Mouse (Mus musculus) gastrocnemius, postnatal 4 days (tissue): ENCODE results near the gene Fbxo40. TPM values are rescaled to one million over a fixed set of nuclear protein-coding genes. Genes with fewer than 3 reads are reported as not detected.

ENCODE experiments used
- DNase-seq, 2 experiments: peaks; one replicate each; pipeline ENCODE4 v3.0.0; 2021 to 2022; ENCODE audit warnings: low spot score in 2 of 2, mixed read lengths in 2 of 2
- long read RNA-seq, 2 experiments: library from polyadenylated mRNA; stranded (forward); transcript quantifications; one replicate each; pipeline ENCODE4 v2.0.0; 2021
- total RNA-seq, 2 experiments: library from RNA; stranded (reverse); gene quantifications; 2 replicates each; pipeline ENCODE4 v1.2.3; 2021

Fbxo40 gene
- 10 to 100 TPM in 1 of 2 experiments, 1 to 10 TPM in 1; 9.6 to 13.1 TPM for total RNA-seq
- long read RNA-seq, experiment 1, full-length matches to known transcripts, result 7 of 12 reads
- long read RNA-seq, experiment 1, partial matches to known transcripts, result 0 of 12 reads
- long read RNA-seq, experiment 1, other reads (novel, unspliced or antisense), result 5 of 12 reads
- long read RNA-seq, experiment 2, full-length matches to known transcripts, result 8 of 10 reads
- long read RNA-seq, experiment 2, partial matches to known transcripts, result 0 of 10 reads
- long read RNA-seq, experiment 2, other reads (novel, unspliced or antisense), result 2 of 10 reads

DNA sequence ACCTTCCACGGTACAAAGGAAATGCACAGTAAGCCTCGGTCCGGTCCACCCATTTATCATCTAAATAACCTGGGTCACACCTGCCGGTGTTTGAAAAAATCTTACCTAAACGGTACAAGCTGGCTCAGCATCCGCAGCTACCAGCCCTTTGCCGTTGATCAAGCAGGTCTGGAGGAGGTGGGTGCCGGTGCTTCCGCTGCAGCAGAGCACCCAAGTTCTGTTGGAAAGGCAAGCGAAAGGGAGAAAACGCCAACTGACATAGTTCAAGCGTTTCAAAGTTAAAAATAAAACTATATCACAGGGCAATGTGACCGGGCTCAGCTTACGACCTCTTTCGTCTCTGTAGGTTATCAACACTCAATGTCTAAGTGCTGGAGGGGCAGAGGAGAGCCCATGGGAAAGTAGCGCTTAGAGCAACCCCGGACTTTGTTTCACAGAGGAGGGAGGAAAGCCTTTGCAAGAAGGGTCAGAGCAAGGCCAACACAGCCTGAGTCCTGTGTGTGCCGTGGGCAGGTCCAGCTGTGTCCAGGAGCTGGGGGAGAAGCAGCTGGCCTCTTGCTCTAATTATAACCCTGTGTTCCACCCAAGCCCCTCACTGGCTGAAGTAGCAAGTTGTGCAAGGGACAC lies at the start of gene Fbxo40:
TSS of gene Fbxo40 (minus strand) at position 469 of the 627 bp plus-strand sequence.
- no peak for DNase-seq

DNA sequence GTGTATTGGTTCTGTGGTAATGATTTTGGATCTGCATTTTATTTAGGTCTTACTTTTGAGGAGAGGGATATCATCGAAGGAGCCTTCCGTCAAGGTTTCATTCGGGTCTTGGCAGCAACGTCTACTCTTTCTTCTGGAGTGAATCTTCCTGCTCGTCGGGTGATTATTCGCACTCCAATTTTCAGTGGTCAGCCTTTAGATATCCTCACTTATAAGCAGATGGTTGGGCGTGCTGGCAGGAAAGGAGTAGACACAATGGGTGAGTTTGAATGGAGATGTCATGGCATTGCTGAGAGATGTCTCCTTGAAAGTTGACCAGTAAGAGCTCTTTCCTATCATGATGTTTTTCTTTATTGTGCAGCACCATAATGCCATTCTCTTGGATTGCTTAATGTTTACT lies 44.5 kb upstream of the Fbxo40 start:
- DNase-seq, result no peak

DNA sequence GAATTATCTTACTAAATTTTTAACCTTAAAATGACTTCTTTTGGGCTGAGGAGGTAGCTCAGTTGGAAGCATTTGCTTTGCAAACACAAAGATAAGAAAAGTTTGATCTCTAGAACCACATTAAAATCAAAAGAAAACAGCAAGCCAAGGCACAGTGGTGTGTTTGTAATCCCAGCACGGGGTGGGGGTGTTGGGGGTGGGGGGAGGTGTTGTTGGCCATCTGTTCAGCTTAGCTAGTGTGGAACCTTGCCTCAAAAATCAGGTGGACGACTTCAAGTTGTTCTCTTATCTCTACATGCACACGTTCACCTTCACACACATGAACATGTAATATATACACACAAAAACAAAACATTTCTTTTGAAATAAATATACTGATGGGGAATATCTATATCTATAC lies 41.7 kb upstream of the Fbxo40 start:
- DNase-seq, result no peak

DNA sequence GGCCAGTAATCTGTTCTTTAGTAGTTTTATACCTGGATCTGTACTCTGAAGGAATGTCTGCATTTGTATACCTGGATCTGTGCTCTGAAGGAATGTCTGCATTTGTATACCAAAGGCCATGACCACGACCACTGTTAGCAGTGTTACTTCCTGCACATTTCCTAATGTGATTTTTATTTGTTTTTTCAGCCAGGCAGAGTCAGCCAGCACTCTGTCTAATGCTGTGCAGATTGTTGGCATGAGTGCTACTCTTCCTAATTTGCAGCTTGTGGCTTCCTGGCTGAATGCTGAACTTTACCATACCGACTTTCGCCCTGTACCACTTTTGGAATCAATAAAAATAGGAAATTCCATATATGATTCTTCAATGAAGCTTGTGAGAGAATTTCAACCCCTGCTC lies 37.3 kb upstream of the Fbxo40 start:
- no peak for DNase-seq

DNA sequence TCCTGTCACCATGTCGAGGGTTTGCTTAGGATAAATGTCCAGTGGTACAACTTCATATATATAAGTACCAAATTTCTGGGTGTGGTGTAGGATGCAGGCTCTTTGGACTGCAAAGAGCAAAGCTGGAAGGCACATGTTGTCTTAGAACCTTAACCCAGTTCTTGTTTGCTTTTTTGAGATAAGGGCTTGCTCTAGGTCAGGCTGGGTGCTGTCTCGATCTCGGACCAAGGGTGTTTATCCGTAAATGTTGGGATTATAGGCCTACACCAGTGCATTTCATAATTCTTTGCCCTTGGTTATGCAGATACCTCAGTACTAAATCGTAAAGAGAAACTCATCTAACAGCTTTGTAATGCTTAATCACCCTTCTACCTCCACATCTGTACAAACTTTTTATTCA lies 22.1 kb upstream of the Fbxo40 start:
- DNase-seq, result no peak

DNA sequence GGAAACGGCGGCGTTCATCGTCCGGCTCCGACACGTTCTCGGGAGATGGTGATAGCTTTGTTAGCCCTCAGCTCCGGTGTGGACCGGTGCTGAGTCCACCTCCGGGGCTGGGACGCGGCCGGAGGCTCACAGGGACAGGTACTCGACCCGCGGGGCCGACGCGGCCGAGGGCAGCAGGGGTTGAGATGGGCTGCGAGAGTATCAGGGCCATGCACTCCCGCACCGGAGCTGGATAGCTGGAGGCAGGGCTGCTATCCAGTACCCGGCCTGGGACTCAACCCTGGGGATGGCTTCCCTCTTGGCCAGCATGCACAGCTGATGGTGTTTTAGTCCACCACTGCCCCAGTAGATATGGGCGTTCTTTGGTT lies 21.6 kb upstream of the Fbxo40 start:
- DNase-seq, result no peak

DNA sequence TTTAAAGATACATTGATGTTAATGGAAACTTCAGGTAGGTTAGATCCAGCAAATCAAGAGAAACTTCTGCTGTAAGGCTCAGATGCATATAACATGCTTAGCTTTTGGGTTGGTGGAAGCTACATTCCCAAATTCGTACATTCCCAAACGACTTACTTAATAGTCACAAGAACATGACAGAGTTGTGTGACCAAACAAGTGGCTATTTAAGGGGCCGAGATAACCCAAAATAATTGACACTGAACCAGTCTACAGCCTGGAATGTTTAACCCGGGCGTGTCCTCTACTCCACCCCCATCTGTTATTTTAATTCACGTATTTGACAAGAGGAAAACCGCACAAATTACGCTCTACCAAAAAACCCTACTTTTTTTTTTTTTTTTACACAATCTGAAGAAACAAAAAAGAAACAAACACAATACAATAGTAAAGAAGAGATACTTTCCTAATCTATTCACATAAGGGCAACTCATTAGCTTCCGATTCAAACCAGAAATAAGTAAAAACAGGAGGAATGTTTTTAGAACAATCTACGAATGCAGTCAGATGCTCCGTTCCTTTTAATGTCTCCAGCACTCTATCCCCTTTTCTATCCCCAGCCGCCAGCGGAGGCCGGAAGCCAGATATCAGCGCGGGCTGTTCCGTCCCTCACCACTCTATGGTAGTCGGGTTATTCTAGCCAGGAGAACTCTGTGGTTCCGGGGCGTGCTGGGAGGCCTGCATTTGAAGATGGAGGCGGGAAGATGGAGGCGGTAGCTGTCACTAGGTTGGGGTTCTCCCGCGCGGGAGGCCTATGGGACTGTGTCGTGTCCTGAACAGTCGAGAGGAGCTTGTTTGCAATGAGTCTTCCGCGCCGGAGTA lies 21.0 kb upstream of the Fbxo40 start, which contains the start of gene Polq:
TSS of gene Polq (plus strand) at position 726 of the 861 bp plus-strand sequence.
- peak; percentile 74 to 92 for DNase-seq

DNA sequence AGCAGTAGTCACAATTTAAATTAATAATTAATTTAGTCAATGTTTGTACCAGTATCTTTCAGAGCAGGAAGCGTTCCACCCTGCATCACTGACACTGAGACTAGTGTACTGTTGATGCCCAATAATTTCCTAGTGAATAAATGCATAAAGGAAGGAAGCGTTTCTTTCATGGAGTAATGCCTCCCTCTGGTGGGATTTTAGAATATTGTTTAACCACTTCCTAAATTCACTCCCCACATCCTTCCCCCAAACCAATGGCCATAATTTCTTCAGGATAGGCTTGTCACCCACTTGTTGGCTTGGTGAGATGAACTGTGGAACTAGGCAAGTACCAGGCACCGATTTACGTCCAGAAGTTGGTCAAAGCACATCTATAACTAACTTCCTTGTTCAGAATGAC lies 20.1 kb upstream of the Fbxo40 start:
- DNase-seq, result no peak

DNA sequence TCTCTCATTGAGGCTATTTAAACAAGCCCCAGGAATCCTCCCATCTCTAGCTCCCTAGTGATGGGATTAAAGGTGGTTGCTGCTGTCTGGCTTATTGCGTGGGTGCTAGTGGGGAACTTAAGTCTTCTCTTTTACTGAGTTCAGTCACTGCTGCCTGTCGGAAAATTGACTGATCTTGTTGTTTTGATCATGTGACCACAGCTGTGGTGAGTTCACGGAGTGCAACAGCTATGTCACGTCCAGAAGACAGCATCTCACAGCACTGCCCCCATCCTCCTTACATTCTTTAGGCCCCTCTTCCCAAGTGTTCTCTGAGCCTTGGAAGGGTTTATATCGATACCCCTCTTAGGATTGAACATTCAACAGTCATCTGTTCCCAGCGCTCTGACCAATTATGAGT lies 19.0 kb upstream of the Fbxo40 start:
- no peak for DNase-seq

DNA sequence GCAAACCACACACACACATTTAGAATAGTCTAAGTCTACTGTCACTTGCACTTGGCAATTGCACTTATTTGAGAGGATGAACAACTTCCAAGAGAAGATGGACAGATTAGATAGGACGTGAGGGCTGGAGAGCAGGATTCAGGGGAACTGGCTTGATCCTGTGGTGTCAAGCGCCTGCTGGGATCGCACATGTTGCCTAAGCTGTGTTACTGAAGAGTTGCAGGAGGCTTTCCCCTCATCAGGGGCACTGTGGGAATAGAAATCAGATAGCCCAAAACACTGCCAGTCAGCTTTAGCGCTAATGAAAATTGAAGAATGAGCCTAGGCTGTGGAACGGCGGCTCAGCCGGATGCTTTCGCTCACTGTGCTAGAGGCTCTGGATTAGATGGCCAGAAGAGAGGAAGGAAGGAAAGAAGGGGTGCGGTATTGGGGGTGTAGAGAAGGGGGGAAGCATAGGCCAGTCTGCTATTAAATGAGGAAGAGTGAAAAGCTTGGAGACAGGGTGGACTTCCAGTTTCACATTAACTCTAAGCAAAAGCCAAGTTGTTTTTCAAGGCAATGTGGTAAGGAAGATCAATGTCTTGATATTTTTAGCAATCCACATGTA lies 9.2 kb upstream of the Fbxo40 start:
- no peak for DNase-seq

DNA sequence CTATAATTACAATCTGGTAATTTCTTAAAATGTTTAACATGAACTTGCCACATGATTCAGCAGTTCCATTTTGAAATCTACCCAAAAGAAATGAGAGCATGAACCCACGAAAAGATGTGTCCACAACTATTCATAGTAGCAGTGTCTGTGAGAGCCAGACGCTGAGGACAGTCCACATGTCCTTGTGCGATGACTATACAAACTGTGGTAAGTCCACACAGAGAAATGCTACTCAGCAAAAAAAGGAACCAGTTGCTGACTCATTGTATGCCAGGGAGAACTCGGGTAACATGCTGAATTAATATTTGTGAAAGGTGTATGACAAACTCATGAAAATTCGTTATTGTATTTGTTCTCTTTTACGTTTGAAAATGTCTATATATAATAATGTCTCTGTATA lies 7.4 kb upstream of the Fbxo40 start:
- DNase-seq, result no peak

DNA sequence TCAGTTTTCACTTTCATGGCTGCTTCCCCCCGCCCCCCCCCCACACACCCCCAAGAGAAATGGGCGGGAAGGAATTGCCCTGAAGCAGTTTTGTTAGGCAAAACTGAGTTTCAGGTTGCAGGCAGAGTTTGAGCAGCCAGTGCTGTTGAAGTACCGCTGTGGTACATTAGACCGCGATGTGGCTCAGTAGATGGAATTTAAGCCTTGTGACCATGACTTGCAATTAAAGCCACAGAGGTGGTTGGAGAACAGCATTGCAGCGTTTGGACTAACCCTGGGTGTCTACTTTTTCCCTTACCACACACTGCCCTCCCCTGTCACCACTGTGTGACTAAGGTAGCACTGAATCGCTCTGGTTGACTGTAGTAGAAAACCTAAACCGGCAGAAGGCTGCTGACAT lies 774 bp downstream of the Fbxo40 start:
- DNase-seq, result no peak

DNA sequence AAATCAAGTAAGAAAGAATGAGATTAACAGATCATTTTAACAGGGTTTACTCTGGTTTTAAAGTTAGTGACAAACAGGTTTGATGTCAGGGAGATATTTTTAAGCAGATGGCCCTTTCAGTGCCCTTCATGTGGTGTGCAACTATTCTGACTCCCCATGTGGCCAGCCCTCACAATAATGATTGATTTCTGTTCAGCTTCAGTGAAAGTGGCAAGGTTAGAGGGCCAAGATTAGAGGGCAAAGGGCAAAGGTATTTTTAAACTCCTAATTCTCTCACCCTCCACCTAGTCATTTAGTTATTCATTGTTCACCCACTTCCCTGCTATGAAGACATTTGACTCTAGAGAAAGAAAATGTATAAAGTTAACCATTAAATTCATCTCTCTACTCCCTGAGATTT lies 2.2 kb downstream of the Fbxo40 start:
- DNase-seq, result no peak

DNA sequence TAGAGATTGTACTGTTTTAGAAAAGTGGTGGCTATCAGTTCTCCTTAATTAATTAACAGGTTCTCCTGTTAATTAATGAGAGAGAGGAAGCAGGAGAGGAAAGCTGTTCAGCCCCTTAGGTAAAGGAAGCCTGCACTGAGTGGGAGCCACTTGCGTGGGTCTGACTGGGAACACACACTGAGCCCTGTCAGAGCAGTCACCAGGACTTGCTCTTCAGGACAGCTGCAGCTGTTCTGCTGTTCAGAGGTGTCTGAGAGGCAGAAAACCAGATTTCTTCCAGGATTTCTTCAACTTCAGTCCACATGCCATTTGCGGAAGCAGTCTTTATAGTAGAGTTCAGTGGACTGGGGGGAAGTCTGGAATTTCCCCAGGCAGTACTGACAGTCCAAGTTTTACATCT lies 2.9 kb downstream of the Fbxo40 start:
- no peak for DNase-seq

DNA sequence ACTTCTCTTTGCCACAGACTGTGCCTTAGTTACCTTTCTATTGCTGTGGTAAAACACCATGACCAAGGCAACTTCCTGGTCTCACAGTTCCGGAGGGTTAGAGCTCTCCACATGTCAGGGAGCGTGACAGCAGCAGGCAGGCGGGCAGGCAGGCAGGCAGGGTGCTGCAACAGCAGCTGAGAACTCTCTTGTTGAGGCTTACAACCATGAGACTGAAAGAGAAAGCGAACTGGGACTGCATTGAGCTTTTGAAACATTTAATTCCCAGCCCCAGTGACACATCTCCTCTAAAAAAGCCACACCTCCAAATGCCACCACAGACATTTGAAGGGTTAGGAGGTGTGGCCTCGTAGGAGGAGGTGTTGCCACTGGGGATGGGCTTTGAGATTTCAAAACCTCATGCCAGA lies 4.6 kb downstream of the Fbxo40 start:
- DNase-seq, result no peak

DNA sequence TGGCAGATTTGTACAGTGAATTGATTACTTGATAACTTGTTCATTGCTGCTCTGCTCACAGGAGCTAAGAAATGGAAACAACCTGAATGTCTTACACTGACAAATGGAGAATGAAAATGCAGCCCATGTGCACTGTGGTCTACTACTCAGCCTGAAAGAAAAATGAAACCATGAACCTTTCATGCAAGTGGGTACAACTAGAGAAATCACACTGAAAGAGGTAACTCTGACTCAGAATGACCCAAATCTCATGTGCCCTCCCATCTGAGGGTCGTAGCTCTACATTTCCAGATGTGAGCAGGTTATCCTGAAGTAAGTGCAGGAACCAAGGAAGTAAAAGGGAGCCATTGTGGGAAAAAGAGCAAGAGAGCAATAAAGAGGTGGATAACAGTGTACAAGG lies 6.5 kb downstream of the Fbxo40 start:
- DNase-seq, result no peak

DNA sequence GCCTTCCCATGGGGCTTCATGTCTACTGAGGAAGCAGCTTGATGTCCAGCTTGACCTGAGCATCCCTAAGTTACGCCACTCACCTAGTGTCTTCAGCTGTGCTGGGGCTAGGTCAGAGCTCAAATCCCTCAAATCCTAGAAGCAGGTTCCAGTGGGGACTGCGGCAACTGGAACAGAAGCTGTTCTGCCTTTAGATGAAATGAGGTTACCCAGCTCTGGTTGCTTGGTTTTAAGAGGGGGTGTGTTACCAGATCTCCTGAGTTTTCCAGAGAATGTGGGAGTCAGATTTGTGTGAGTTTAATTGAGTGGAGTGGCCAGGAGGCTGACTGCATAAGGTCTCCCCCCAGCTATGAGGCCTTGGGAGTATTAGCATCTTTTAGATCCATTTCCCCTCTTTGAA lies 11.1 kb downstream of the Fbxo40 start:
- no peak for DNase-seq

DNA sequence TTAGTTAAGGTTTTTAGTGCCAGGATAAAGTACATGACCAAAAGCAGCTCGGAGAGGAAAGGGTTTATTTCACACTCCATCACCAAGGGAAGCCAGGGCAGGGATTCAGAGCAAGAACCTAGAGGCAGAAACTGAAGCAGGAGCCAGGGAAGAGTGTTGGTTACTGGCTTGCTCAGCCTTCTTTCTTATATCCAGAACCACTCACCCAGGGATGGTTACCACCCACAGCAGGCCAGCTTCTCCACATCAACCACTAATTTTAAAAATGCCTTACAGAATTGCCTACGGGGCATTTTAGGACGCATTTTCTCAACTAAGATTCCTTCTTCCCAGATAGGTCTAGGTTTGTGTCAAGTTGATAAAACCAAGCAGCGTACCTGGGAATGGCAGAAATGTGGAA lies 26.9 kb downstream of the Fbxo40 start:
- no peak for DNase-seq

DNA sequence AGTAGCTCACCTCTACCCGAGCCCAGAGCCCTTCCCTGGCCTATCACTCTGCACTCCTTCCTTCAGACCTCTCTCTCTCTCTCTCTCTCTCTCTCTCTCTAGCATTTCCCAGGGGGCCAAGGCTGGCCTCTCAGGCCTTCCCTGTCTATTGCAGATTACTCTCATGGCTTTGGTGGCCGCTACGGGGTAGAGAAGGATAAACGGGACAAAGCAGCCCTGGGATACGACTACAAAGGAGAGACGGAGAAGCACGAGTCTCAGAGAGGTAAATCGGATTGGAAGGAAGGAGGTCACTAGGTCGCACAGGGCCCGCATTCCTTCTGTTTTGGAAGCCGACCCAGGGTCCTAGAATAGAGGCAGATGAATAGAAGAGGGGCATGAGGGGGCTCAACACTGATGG lies 35.2 kb downstream of the Fbxo40 start:
- no peak for DNase-seq

DNA sequence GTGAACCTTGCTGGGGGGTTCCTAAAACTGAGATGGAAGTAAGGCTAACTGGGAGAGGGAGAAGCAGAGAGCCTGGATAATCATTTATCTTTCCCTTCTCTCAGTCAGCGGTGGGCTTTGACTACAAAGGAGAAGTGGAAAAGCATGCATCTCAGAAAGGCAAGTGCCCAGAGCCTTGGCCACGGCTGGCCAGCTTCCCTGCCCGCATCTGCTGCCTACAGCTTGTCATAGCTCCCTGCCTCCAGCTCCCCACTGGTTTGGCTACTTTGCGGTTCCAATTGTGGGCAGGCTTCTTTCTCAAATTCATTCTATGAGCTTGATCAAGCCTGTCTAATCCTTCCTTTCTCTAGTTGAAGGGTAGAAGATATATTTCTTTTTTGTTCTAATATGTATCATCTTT lies 39.2 kb downstream of the Fbxo40 start:
- DNase-seq, result no peak

DNA sequence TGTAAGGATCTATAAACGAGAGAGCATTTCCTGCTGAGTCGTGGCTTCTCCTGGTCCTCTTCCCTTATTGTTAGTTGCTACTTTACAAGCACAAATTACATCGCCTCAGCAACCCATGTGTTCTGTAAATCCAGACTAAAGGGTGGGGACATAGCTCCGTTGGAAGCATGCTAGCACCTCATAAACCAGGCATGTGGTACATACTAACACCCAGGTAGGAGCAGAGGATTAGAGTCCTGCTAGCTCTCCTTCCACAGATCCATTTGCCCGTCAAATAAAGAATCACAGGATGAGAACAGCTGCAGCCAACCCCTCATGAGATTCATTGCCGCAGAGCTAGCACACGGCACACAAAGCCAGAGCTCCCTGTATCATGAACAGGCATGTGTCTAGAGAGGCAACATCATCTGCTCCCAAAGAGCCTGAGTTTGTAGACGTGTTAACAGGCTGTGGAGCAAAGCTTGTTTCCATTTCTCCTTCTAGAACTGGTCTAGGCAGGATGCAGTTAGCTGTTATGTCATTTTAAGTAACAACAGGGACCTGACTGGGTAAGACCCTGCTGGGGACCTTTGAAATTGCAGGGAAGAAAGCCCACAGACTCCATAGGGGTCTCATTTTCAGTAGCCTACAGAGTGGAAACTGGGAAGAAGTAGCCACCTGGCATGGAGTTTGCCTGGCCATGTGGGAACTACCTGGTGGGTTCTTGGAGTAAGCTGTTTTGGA lies 40.5 kb downstream of the Fbxo40 start:
- no peak for DNase-seq
